ENCODE assay signal across 8 mouse cellular contexts in the genomic region with DNA sequence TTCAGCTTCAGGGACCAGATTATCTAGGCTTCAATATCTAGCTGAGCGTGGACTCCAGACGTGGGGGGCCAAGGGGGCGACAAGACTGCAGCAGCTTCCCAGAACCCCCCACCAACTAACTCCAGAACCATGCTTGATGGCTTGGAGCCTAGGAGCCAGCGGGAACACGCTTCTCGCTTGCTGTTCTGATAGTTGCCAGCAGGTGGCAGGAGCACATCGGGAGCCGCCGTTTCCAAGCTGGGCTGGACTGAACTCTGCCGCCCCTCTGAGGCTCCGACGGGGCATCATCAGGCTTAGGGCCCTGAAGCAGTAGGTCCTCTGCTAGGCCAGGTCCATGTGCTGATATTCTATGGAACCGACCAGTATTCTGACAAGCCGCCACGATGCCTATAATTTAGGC. TPM values are rescaled to one million over a fixed set of nuclear protein-coding genes. Genes with fewer than 3 reads are reported as not detected.
DNase-seq lines count a peak whose midpoint lies in the region; ATAC-seq and TF ChIP-seq lines count a peak whose summit lies in the region.

No protein-coding gene starts in this region.

- H3K9ac ChIP-seq in ES-E14 (ENCODE audit: insufficient read depth, low read depth, low read length, poor library complexity, severe bottlenecking), result no peak overlapping the region
- H3K9ac ChIP-seq in forebrain, embryonic 13.5 days, result no peak overlapping the region
- H3K9ac ChIP-seq in lung, embryonic 14.5 days, result no peak overlapping the region

- peaks cover 13% of the 10 kb centered on the region; the same call in 1 of the 2 replicates for H3K36me3 ChIP-seq in ES-E14 (ENCODE audit: control insufficient read depth, insufficient read depth, low read length, poor library complexity, severe bottlenecking)
- no peaks in the 10 kb centered on the region for H3K36me3 ChIP-seq in forebrain, embryonic 13.5 days (ENCODE audit: poor library complexity, severe bottlenecking)
- no peaks in the 10 kb centered on the region for H3K36me3 ChIP-seq in lung, embryonic 14.5 days (ENCODE audit: insufficient read depth)

- H3K4me2 ChIP-seq in forebrain, embryonic 13.5 days, result no peak overlapping the region; the same call in 1 of the 2 replicates
- H3K4me2 ChIP-seq in lung, embryonic 14.5 days, result no peak overlapping the region

- peak; percentile 69; the same call in 1 of the 2 replicates for ATAC-seq in cerebellum, adult (ENCODE audit: insufficient number of reproducible peaks, low FRiP score, low TSS enrichment)
- peak; percentile 61; the same call in 1 of the 2 replicates for ATAC-seq in forebrain, embryonic 13.5 days
- ATAC-seq in lung, embryonic 14.5 days (ENCODE audit: insufficient read depth), result peak; percentile 74

- H3K4me3 ChIP-seq in ES-E14 (ENCODE audit: insufficient read depth in 1 of 2, low read depth in 1 of 2, low read length in 2 of 2, poor library complexity in 1 of 2, severe bottlenecking in 1 of 2), result no peak overlapping the region
- no peak overlapping the region for H3K4me3 ChIP-seq in forebrain, embryonic 13.5 days
- no peak overlapping the region for H3K4me3 ChIP-seq in lung, embryonic 14.5 days (ENCODE audit: low read depth, low read length)

- WGBS in forebrain, embryonic 13.5 days, result 5% methylated on average over 15 of the region's 15 CpGs
- WGBS in lung, embryonic 14.5 days, result 6% methylated on average over 15 of the region's 15 CpGs

- H3K27ac ChIP-seq in ES-E14 (ENCODE audit: insufficient read depth, low read depth, low read length, poor library complexity, severe bottlenecking), result no peak overlapping the region
- H3K27ac ChIP-seq in forebrain, embryonic 13.5 days, result no peak overlapping the region
- H3K27ac ChIP-seq in lung, embryonic 14.5 days (ENCODE audit: low read depth), result peak overlapping the region; percentile 65; the same call in 1 of the 2 replicates

- no peaks in the 10 kb centered on the region; the same call in 1 of the 2 replicates for H3K27me3 ChIP-seq in forebrain, embryonic 13.5 days
- H3K27me3 ChIP-seq in lung, embryonic 14.5 days (ENCODE audit: insufficient read depth, low read length), result no peaks in the 10 kb centered on the region

- peak; percentile 65 for DNase-seq in ES-E14 (ENCODE audit: low read depth, low spot score)
- DNase-seq in heart, postnatal 25 days (ENCODE audit: low spot score), result peak; percentile 55
- peak; percentile 72 to 94 for DNase-seq in layer of hippocampus, adult 18-20 months (ENCODE audit: low spot score in 2 of 2)
- DNase-seq in lung, embryonic 14.5 days, result peak; percentile 96
- peak; percentile 63 for DNase-seq in ovary, adult 18-20 months (ENCODE audit: low spot score)
- peak; percentile 41 to 42 for DNase-seq in thymus, adult 18-20 months

- no peaks in the 10 kb centered on the region for H3K9me3 ChIP-seq in ES-E14 (ENCODE audit: control insufficient read depth, insufficient read depth, low read depth, low read length)
- no peaks in the 10 kb centered on the region for H3K9me3 ChIP-seq in forebrain, embryonic 13.5 days (replicated peaks)
- no peaks in the 10 kb centered on the region for H3K9me3 ChIP-seq in lung, embryonic 14.5 days (ENCODE audit: low read depth, low read length)

- peaks cover 0 to 30% of the 10 kb centered on the region in 2 experiments; a peak in 2 of 4 replicates for H3K4me1 ChIP-seq in ES-E14 (ENCODE audit: control insufficient read depth in 2 of 2, insufficient read depth in 2 of 2, low read length in 2 of 2, poor library complexity in 1 of 2)
- no peaks in the 10 kb centered on the region for H3K4me1 ChIP-seq in forebrain, embryonic 13.5 days
- peaks cover 3% of the 10 kb centered on the region; the same call in 1 of the 2 replicates for H3K4me1 ChIP-seq in lung, embryonic 14.5 days (ENCODE audit: insufficient read depth)

- intact Hi-C loops in heart, postnatal 25 days (cut with DNase I), result loop anchor here (2.0 kb wide), 2 partner anchors 43 to 223 kb away; partner anchors contain the start of gene Adap1

- in situ Hi-C loops in ES-E14 (cut with MboI; ENCODE audit: low sequenced_read_pairs in 2 of 2, unreplicated experiment in 2 of 2), result no loop called here

- TF ChIP-seq CTCF in lung, embryonic 14.5 days (IDR thresholded peaks at IDR 0.05; ENCODE audit: low read depth), result peak; percentile 99

TF ChIP-seq in ES-E14, 5 proteins besides CTCF, POLR2A, EP300 and RAD21:
- no peak for TF ChIP-seq CHD2 (IDR thresholded peaks at IDR 0.05; ENCODE audit: low read depth, low read length)
- TF ChIP-seq ZNF384 (IDR thresholded peaks at IDR 0.05; ENCODE audit: low read depth, low read length), result no peak
- peak; percentile 69 for TF ChIP-seq ZC3H11A (IDR thresholded peaks at IDR 0.05; ENCODE audit: borderline replicate concordance, low read depth, low read length)

RNA-seq across cellular contexts. Expression of gene Get4, which starts 30.1 kb away (rescaled TPM):
- 140 and 149 TPM in 2 replicates for total RNA-seq in ES-E14 (2012; rRNA removed)
- 122 and 137 TPM in 2 replicates for polyA plus RNA-seq in forebrain, embryonic 13.5 days (2015; fragmentation: Nextera tagmentation; extraction: Ambion mirVana)
- 10 to 100 TPM; 40.9 to 45.2 TPM for total RNA-seq in heart, postnatal 25 days (2021)
- 10 to 100 TPM; 50.5 to 57.1 TPM for total RNA-seq in layer of hippocampus, adult 18-20 months (2021)
- polyA plus RNA-seq in lung, embryonic 14.5 days (2014; fragmentation: Nextera tagmentation; extraction: Ambion mirVana), result 183 and 185 TPM in 2 replicates

RNA-seq across cellular contexts. Expression of gene Adap1, which starts 43.2 kb away (rescaled TPM):
- 65.0 and 72.4 TPM in 2 replicates for total RNA-seq in ES-E14 (2012; rRNA removed)
- polyA plus RNA-seq in forebrain, embryonic 13.5 days (2015; fragmentation: Nextera tagmentation; extraction: Ambion mirVana), result 3.8 and 7.0 TPM in 2 replicates
- total RNA-seq in heart, postnatal 25 days (2021), result 1 to 10 TPM; 1.4 to 1.5 TPM
- 100 to 1,000 TPM; 164 to 166 TPM for total RNA-seq in layer of hippocampus, adult 18-20 months (2021)
- polyA plus RNA-seq in lung, embryonic 14.5 days (2014; fragmentation: Nextera tagmentation; extraction: Ambion mirVana), result 3.6 and 4.0 TPM in 2 replicates

Comparison
In these comparisons a context has a peak if more than half of its experiments do, and no peak if none do; other contexts are left out.
1. DNase-seq: peak in every context shown above with its lines; median percentile 96 in lung, embryonic 14.5 days; 83 in layer of hippocampus, adult 18-20 months; 65 in ES-E14; 63 in ovary, adult 18-20 months; 55 in heart, postnatal 25 days; 42 in thymus, adult 18-20 months.
2. RNA of gene Adap1, which starts 43.2 kb away (total RNA-seq): 164 to 166 TPM in layer of hippocampus, adult 18-20 months and 65.0 to 72.4 TPM in ES-E14; 1.4 to 1.5 TPM in heart, postnatal 25 days; every median in the first group is over 10 times any median in the second.
3. Peak in every context shown above with its lines, with median percentiles within 50 percentile points of each other: ATAC-seq.